Mouse (Mus musculus) kidney, postnatal 0 days (tissue): ENCODE results near the gene Rapgef1. TPM values are rescaled to one million over a fixed set of nuclear protein-coding genes. Genes with fewer than 3 reads are reported as not detected.

ENCODE experiments used
- ATAC-seq: fragments of 200-750 bp; cut with Nextera tagmentation; replicated peaks from 2 replicates; pipeline ENCODE4 v1.8.0; 2017; ENCODE audit warnings: low read depth, moderate number of reproducible peaks, moderate TSS enrichment, moderate library complexity; ENCODE audit not compliant: low FRiP score
- DNase-seq: peaks from one replicate; pipeline ENCODE4 v3.0.0-alpha.2; 2016; ENCODE audit warnings: low spot score
- H3K27ac ChIP-seq: fragments of 300-500 bp; sonication (generic); 2 replicates; pipeline ENCODE4 v1.5.1; 2014; ENCODE audit warnings: mild to moderate bottlenecking
- H3K27me3 ChIP-seq: fragments of 300-500 bp; sonication (generic); 2 replicates; pipeline ENCODE4 v1.6.1; 2014; ENCODE audit warnings: low read length, mixed read lengths; ENCODE audit not compliant: insufficient read depth
- H3K36me3 ChIP-seq: fragments of 300-500 bp; sonication (generic); 2 replicates; pipeline ENCODE4 v1.6.1; 2014; ENCODE audit warnings: low read length, mixed read lengths; ENCODE audit not compliant: insufficient read depth
- H3K4me1 ChIP-seq: fragments of 300-500 bp; sonication (generic); replicated peaks from 2 replicates; pipeline ENCODE4 v1.6.1; 2014; ENCODE audit warnings: antibody characterized with exemption, low read length, mixed read lengths; ENCODE audit not compliant: insufficient read depth
- H3K4me2 ChIP-seq: fragments of 300-500 bp; sonication (generic); 2 replicates; pipeline ENCODE4 v1.6.1; 2014; ENCODE audit warnings: mild to moderate bottlenecking, low read length, moderate library complexity, mixed read lengths
- H3K4me3 ChIP-seq: fragments of 300-500 bp; sonication (generic); replicated peaks from 2 replicates; pipeline ENCODE4 v1.5.1; 2014; ENCODE audit warnings: low read depth, low read length
- H3K9ac ChIP-seq: fragments of 300-500 bp; sonication (generic); 2 replicates; pipeline ENCODE4 v1.6.1; 2014; ENCODE audit warnings: low read depth, low read length
- H3K9me3 ChIP-seq: fragments of 300-500 bp; sonication (generic); replicated peaks from 2 replicates; pipeline ENCODE4 v1.6.1; 2016; ENCODE audit warnings: low read length, inconsistent platforms, mixed read lengths
- CTCF ChIP-seq: IDR thresholded peaks from 2 replicates; pipeline ENCODE4 v1.5.1; 2016; ENCODE audit warnings: antibody characterized with exemption, low read depth, mild to moderate bottlenecking, moderate library complexity
- WGBS: fragments of 180-500 bp; shearing (Covaris S2); extraction: QIAGEN DNeasy Blood & Tissue Kit; methylation state at CpG from one replicate; pipeline ENCODE4 v1.1.7; 2014; 5-methylcytosine and 5-hydroxymethylcytosine counted together
- polyA plus RNA-seq: library from polyadenylated mRNA; unstranded; fragments of >200 nt; fragmentation: Nextera tagmentation; extraction: Ambion mirVana; gene quantifications from 2 replicates; pipeline ENCODE4 v1.2.1, GENCODE M21; 2015

Gene Rapgef1
- polyA plus RNA-seq, 1 experiment from 2014 or later = 12.0 TPM

GRCm38 (mm10) chr2:29711038-29711437, 91.5 kb downstream of the Rapgef1 start:
- H3K27ac ChIP-seq = no peak overlapping the region
- no peaks in the 10 kb centered on the region for H3K27me3 ChIP-seq
- no peak overlapping the region for H3K4me2 ChIP-seq
- 0 out of 2 replicates have a peak overlapping the region, but pooled peaks have one; percentile 4 for H3K9ac ChIP-seq
- WGBS = 63% methylated on average over 3 of the region's 3 CpGs
- H3K4me1 ChIP-seq = no peaks in the 10 kb centered on the region
- H3K36me3 ChIP-seq = peaks cover 40% of the 10 kb centered on the region
- DNase-seq = no peak
- no peaks in the 10 kb centered on the region for H3K9me3 ChIP-seq
- no peak overlapping the region for H3K4me3 ChIP-seq
- no peak for ATAC-seq
- TF ChIP-seq CTCF = no peak

GRCm38 (mm10) chr2:29711877-29712276, 92.4 kb downstream of the Rapgef1 start:
- Histone ChIP-seq H3K36me3 (peaks cover 33% of the 10 kb centered on the region), H3K9ac (no peak overlapping the region), H3K27ac (no peak overlapping the region), H3K4me3 (no peak overlapping the region), H3K9me3 (no peaks in the 10 kb centered on the region), H3K27me3 (no peaks in the 10 kb centered on the region), H3K4me1 (0 out of 2 replicates have a peak, but pooled peaks cover 7% of the 10 kb centered on the region), H3K4me2 (no peak overlapping the region)
- DNase-seq (no peak), ATAC-seq (no peak)
- WGBS = 71% methylated on average over 5 of the region's 5 CpGs
- TF ChIP-seq CTCF = no peak

GRCm38 (mm10) chr2:29713501-29713900, 94.0 kb downstream of the Rapgef1 start:
- 94% methylated on average over 1 of the region's 2 CpGs for WGBS
- DNase-seq (no peak), ATAC-seq (no peak)
- no peak overlapping the region for H3K4me3 ChIP-seq
- H3K4me1 ChIP-seq = 0 out of 2 replicates have a peak, but pooled peaks cover 7% of the 10 kb centered on the region
- no peaks in the 10 kb centered on the region for H3K27me3 ChIP-seq
- H3K27ac ChIP-seq = no peak overlapping the region
- H3K9me3 ChIP-seq = no peaks in the 10 kb centered on the region
- no peak overlapping the region for H3K4me2 ChIP-seq
- TF ChIP-seq CTCF = no peak
- no peak overlapping the region for H3K9ac ChIP-seq
- H3K36me3 ChIP-seq = peaks cover 24% of the 10 kb centered on the region

GRCm38 (mm10) chr2:29714127-29714526, 94.6 kb downstream of the Rapgef1 start:
- ATAC-seq (no peak), DNase-seq (no peak)
- WGBS = 90% methylated on average over 5 of the region's 5 CpGs
- Histone ChIP-seq H3K9ac (no peak overlapping the region), H3K4me2 (no peak overlapping the region), H3K27ac (no peak overlapping the region), H3K36me3 (peaks cover 24% of the 10 kb centered on the region), H3K4me3 (no peak overlapping the region), H3K27me3 (no peaks in the 10 kb centered on the region), H3K4me1 (0 out of 2 replicates have a peak, but pooled peaks cover 7% of the 10 kb centered on the region), H3K9me3 (no peaks in the 10 kb centered on the region)
- TF ChIP-seq CTCF = no peak

- Histone ChIP-seq H3K4me3 (no peak overlapping the region), H3K4me2 (no peak overlapping the region), H3K9me3 (no peaks in the 10 kb centered on the region), H3K9ac (0 out of 2 replicates have a peak overlapping the region, but pooled peaks have one; percentile 14), H3K4me1 (0 out of 2 replicates have a peak, but pooled peaks cover 7% of the 10 kb centered on the region), H3K36me3 (peaks cover 25% of the 10 kb centered on the region; the same call in 1 of the 2 replicates), H3K27ac (peak overlapping the region; percentile 60), H3K27me3 (no peaks in the 10 kb centered on the region)
- ATAC-seq (no peak), DNase-seq (peak; percentile 21)
- no peak for TF ChIP-seq CTCF
- WGBS = 32% methylated on average over 7 of the region's 7 CpGs
Measured at GRCm38 (mm10) chr2:29716143-29716542, 96.6 kb downstream of the Rapgef1 start.

GRCm38 (mm10) chr2:29716691-29717090, 97.2 kb downstream of the Rapgef1 start:
- no peak overlapping the region for H3K9ac ChIP-seq
- ATAC-seq = peak; percentile 82
- H3K27ac ChIP-seq = peak overlapping the region; percentile 60
- no peaks in the 10 kb centered on the region for H3K27me3 ChIP-seq
- peak; percentile 92 for DNase-seq
- WGBS = 16% methylated on average over 6 of the region's 6 CpGs
- H3K4me2 ChIP-seq = no peak overlapping the region
- TF ChIP-seq CTCF = no peak
- no peaks in the 10 kb centered on the region for H3K9me3 ChIP-seq
- H3K4me3 ChIP-seq = no peak overlapping the region
- H3K36me3 ChIP-seq = peaks cover 20% of the 10 kb centered on the region; the same call in 1 of the 2 replicates
- 0 out of 2 replicates have a peak, but pooled peaks cover 7% of the 10 kb centered on the region for H3K4me1 ChIP-seq

GRCm38 (mm10) chr2:29718581-29718980, 99.1 kb downstream of the Rapgef1 start:
- Histone ChIP-seq H3K4me3 (no peak overlapping the region), H3K27me3 (no peaks in the 10 kb centered on the region), H3K4me1 (0 out of 2 replicates have a peak, but pooled peaks cover 7% of the 10 kb centered on the region), H3K36me3 (peaks cover 9% of the 10 kb centered on the region; the same call in 1 of the 2 replicates), H3K27ac (no peak overlapping the region), H3K9me3 (no peaks in the 10 kb centered on the region), H3K4me2 (no peak overlapping the region), H3K9ac (no peak overlapping the region)
- 83% methylated on average over 5 of the region's 5 CpGs for WGBS
- DNase-seq (no peak), ATAC-seq (no peak)
- TF ChIP-seq CTCF = no peak
